Mouse (Mus musculus) telencephalon, adult 2 months (tissue): ENCODE data around the gene Nrm.
A peak's percentile ranks its signal among the peaks of the same experiment; 100 is the strongest.

Source experiments
- DNase-seq: peaks from one replicate; pipeline ENCODE4 v3.0.0-alpha.2; 2011; ENCODE audit warnings: low read depth, low spot score

The Nrm gene

GRCm38 (mm10) chr17:35905587-35905986 is 44.5 kb downstream of the Nrm start:
- DNase-seq, result no peak

GRCm38 (mm10) chr17:35907609-35908008 is 46.5 kb downstream of the Nrm start:
- no peak for DNase-seq

GRCm38 (mm10) chr17:35909186-35909918 is 48.2 kb downstream of the Nrm start:
- no peak for DNase-seq

DNA sequence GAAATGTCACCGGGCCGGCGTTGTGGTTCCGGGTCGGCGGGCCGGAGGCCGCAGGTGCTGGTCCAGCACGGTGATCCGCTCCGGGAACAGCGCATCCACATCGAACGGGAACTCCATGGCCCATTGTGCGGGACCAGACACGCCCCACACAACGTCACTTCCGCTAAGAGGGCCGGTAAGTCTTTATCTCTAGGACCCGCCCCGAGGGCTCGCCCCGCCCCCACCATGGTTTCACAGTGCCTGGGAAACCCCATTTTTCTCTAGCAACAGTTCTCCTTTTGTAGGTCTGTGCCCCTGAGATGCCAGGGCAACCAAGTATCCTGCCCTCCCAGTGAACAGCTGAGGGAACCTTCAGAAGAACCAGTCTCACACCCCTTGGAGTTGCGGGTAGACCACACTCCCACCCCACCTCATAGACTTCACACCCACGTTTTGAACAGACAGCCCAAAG is 48.8 kb downstream of the Nrm start, which contains the start of gene Atat1:
TSS of gene Atat1 (minus strand) at position 157 of the 451 bp plus-strand sequence.
- peak; percentile 85 for DNase-seq

- no peak for DNase-seq
Observed at GRCm38 (mm10) chr17:35914975-35915374, 53.9 kb downstream of the Nrm start.
